Mouse (Mus musculus) stomach, postnatal 0 days (tissue): ENCODE data around the gene Khdrbs2. TPM values are rescaled to one million over a fixed set of nuclear protein-coding genes. Genes with fewer than 3 reads are reported as not detected.

Experiments used
- ATAC-seq: fragments of 200-750 bp; cut with Nextera tagmentation; 2 replicates; pipeline ENCODE4 v1.8.0; 2017; ENCODE audit not compliant: low FRiP score, low TSS enrichment
- DNase-seq: peaks from one replicate; pipeline ENCODE4 v3.0.0-alpha.2; 2016; ENCODE audit warnings: low spot score
- H3K27ac ChIP-seq: fragments of 300-500 bp; sonication (generic); replicated peaks from 2 replicates; pipeline ENCODE4 v1.5.1; 2014; ENCODE audit warnings: mild to moderate bottlenecking, control low read depth
- H3K27me3 ChIP-seq: fragments of 300-500 bp; sonication (generic); 2 replicates; pipeline ENCODE4 v1.6.1; 2014; ENCODE audit warnings: low read length; ENCODE audit not compliant: control insufficient read depth, insufficient read depth
- H3K36me3 ChIP-seq: fragments of 300-500 bp; sonication (generic); 2 replicates; pipeline ENCODE4 v1.6.1; 2014; ENCODE audit warnings: low read length, mixed read lengths; ENCODE audit not compliant: control insufficient read depth, insufficient read depth
- H3K4me1 ChIP-seq: fragments of 300-500 bp; sonication (generic); replicated peaks from 2 replicates; pipeline ENCODE4 v1.6.1; 2014; ENCODE audit warnings: antibody characterized with exemption; ENCODE audit not compliant: control insufficient read depth, insufficient read depth
- H3K4me2 ChIP-seq: fragments of 300-500 bp; sonication (generic); replicated peaks from 2 replicates; pipeline ENCODE4 v1.6.1; 2014; ENCODE audit warnings: low read depth, mild to moderate bottlenecking, control low read depth, moderate library complexity
- H3K4me3 ChIP-seq: fragments of 300-500 bp; sonication (generic); 2 replicates; pipeline ENCODE4 v1.5.1; 2014; ENCODE audit warnings: low read depth, low read length, control low read depth
- H3K9ac ChIP-seq: fragments of 300-500 bp; sonication (generic); 2 replicates; pipeline ENCODE4 v1.6.1; 2014; ENCODE audit warnings: mild to moderate bottlenecking, low read length, control low read depth, mixed read lengths
- H3K9me3 ChIP-seq: fragments of 300-500 bp; sonication (generic); 2 replicates; pipeline ENCODE4 v1.6.1; 2016; ENCODE audit warnings: low read length; ENCODE audit not compliant: control insufficient read depth
- CTCF ChIP-seq: IDR thresholded peaks from 2 replicates; pipeline ENCODE4 v1.5.1; 2016; ENCODE audit warnings: antibody characterized with exemption, low read depth, mild to moderate bottlenecking, moderate library complexity
- EP300 ChIP-seq: optimal IDR thresholded peaks from 2 replicates; pipeline ENCODE3; 2016; ENCODE audit warnings: antibody characterized with exemption
- WGBS: fragments of 180-500 bp; shearing (Covaris S2); extraction: QIAGEN DNeasy Blood & Tissue Kit; methylation state at CpG from one replicate; pipeline ENCODE4 v1.1.7; 2014; 5-methylcytosine and 5-hydroxymethylcytosine counted together
- polyA plus RNA-seq: library from polyadenylated mRNA; unstranded; fragments of >200 nt; fragmentation: Nextera tagmentation; extraction: Ambion mirVana; gene quantifications from 2 replicates; pipeline ENCODE4 v1.2.1, GENCODE M21; 2015

Gene Khdrbs2
- polyA plus RNA-seq, 1 experiment from 2014 or later, result 1.2 TPM

GRCm38 (mm10) chr1:32568901-32569300 is 396.4 kb downstream of the Khdrbs2 start:
- DNase-seq (no peak), ATAC-seq (no peak)
- H3K4me1 ChIP-seq, result no peaks in the 10 kb centered on the region
- H3K4me2 ChIP-seq, result no peak overlapping the region
- no peaks in the 10 kb centered on the region for H3K36me3 ChIP-seq
- 83% methylated on average over 2 of the region's 2 CpGs for WGBS
- H3K4me3 ChIP-seq, result no peak overlapping the region
- H3K9ac ChIP-seq, result no peak overlapping the region
- no peaks in the 10 kb centered on the region for H3K27me3 ChIP-seq
- H3K9me3 ChIP-seq, result no peaks in the 10 kb centered on the region
- TF ChIP-seq EP300, result no peak
- no peak overlapping the region for H3K27ac ChIP-seq

DNA sequence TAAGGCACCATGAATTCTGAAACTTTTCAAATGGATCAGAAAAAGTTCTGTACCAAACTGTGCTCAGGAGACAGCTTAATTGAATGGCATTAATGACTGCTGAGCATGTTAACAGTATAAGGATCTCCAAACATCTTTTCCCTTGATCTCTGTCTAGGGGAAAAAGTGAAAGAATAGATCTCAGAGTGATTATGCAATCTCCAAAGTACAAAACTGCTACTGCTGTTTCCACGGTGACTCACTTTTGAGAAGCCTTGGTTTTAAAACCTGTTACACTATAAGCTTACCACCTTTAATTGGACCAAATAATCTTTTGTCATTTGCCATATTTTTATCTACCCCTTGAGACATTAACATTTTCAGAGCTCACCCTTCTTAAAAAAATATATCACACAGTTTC is 453.5 kb downstream of the Khdrbs2 start:
- Histone ChIP-seq H3K36me3 (no peaks in the 10 kb centered on the region), H3K27ac (no peak overlapping the region), H3K9ac (no peak overlapping the region), H3K4me3 (no peak overlapping the region), H3K4me1 (no peaks in the 10 kb centered on the region), H3K27me3 (no peaks in the 10 kb centered on the region), H3K4me2 (no peak overlapping the region), H3K9me3 (no peaks in the 10 kb centered on the region)
- ATAC-seq (no peak), DNase-seq (no peak)
- 62% methylated on average over 1 of the region's 1 CpGs for WGBS
- TF ChIP-seq CTCF, result no peak

GRCm38 (mm10) chr1:32632415-32633354 is 460.2 kb downstream of the Khdrbs2 start:
- H3K27me3 ChIP-seq, result no peaks in the 10 kb centered on the region
- no peak overlapping the region for H3K4me2 ChIP-seq
- 79% methylated on average over 5 of the region's 5 CpGs for WGBS
- H3K4me1 ChIP-seq, result no peaks in the 10 kb centered on the region
- DNase-seq, result no peak
- no peak overlapping the region for H3K27ac ChIP-seq
- H3K9me3 ChIP-seq, result no peaks in the 10 kb centered on the region
- ATAC-seq, result no peak
- H3K4me3 ChIP-seq, result no peak overlapping the region
- TF ChIP-seq CTCF (no peak), EP300 (no peak)
- no peaks in the 10 kb centered on the region for H3K36me3 ChIP-seq
- no peak overlapping the region for H3K9ac ChIP-seq

- ATAC-seq (no peak), DNase-seq (no peak)
- Histone ChIP-seq H3K36me3 (no peaks in the 10 kb centered on the region), H3K4me2 (no peak overlapping the region), H3K9me3 (no peaks in the 10 kb centered on the region), H3K9ac (no peak overlapping the region), H3K27me3 (no peaks in the 10 kb centered on the region), H3K4me1 (no peaks in the 10 kb centered on the region), H3K4me3 (no peak overlapping the region), H3K27ac (no peak overlapping the region)
- WGBS, result 92% methylated on average over 4 of the region's 4 CpGs
- TF ChIP-seq CTCF, result no peak
- TF ChIP-seq EP300, result no peak
Measured at GRCm38 (mm10) chr1:32633404-32633803, 460.9 kb downstream of the Khdrbs2 start.

GRCm38 (mm10) chr1:32639118-32639517 is 466.6 kb downstream of the Khdrbs2 start:
- Histone ChIP-seq H3K4me3 (no peak overlapping the region), H3K36me3 (no peaks in the 10 kb centered on the region), H3K27me3 (no peaks in the 10 kb centered on the region), H3K9ac (no peak overlapping the region), H3K9me3 (no peaks in the 10 kb centered on the region), H3K4me2 (no peak overlapping the region), H3K27ac (no peak overlapping the region), H3K4me1 (no peaks in the 10 kb centered on the region)
- DNase-seq, result no peak
- no peak for TF ChIP-seq CTCF
- no peak for TF ChIP-seq EP300
- no peak for ATAC-seq
- 87% methylated on average over 5 of the region's 5 CpGs for WGBS

- DNase-seq (no peak), ATAC-seq (no peak)
- H3K4me3 ChIP-seq, result no peak overlapping the region
- no peak for TF ChIP-seq CTCF
- TF ChIP-seq EP300, result no peak
- H3K9me3 ChIP-seq, result no peaks in the 10 kb centered on the region
- WGBS, result 77% methylated on average over 3 of the region's 3 CpGs
- H3K27me3 ChIP-seq, result no peaks in the 10 kb centered on the region
- H3K4me1 ChIP-seq, result no peaks in the 10 kb centered on the region
- H3K27ac ChIP-seq, result no peak overlapping the region
- no peaks in the 10 kb centered on the region for H3K36me3 ChIP-seq
- no peak overlapping the region for H3K4me2 ChIP-seq
- H3K9ac ChIP-seq, result no peak overlapping the region
Measured at GRCm38 (mm10) chr1:32649647-32650209, 477.2 kb downstream of the Khdrbs2 start.
